In the genomic region with DNA sequence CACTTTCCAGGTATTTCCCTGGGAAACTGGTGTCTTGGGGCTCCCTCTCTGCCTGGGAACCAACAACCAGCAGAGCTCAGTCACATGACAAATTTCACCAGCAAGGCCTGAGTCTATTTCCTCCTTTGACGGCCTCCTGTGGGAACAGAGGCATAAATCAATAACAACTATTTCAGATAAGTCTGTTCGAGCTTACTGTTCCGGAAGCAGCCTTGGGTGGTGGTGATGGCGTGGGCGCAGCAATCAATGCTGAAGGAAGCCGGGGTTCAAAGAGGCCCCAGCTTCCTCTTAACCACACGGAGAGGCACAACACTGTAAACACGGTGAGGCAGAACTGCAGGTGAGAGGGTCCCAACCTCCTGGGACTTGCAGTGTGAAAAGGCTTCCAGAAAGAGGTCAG, we compare ENCODE assay signal across 11 mouse cellular contexts. TPM values are rescaled to one million over a fixed set of nuclear protein-coding genes. Genes with fewer than 3 reads are reported as not detected.
DNase-seq lines count a peak whose midpoint lies in the region; ATAC-seq and TF ChIP-seq lines count a peak whose summit lies in the region.
"Had no signal": no experiment of that assay in that cellular context is flagged by ENCODE, and none has a peak within 500 bp of the region (broad histone marks: within the 10 kb centered on the region; RNA-seq: fewer than 3 reads in every experiment).

No protein-coding gene starts in this region.

- peak overlapping the region; percentile 24; the same call in 1 of the 2 replicates for H3K27ac ChIP-seq in liver, postnatal 0 days (ENCODE audit: low read depth)
- no peak overlapping the region for H3K27ac ChIP-seq in liver, embryonic 11.5 days (ENCODE audit: low read depth, low read length)
- peak overlapping the region; percentile 42 for H3K27ac ChIP-seq in small intestine, adult 2 months (ENCODE audit: insufficient read depth, low read depth, low read length)
- no peak overlapping the region for H3K27ac ChIP-seq in layer of hippocampus, adult 2 months
- H3K27ac ChIP-seq: heart, embryonic 10.5 days; macrophage had no signal

- no peak for TF ChIP-seq POLR2A in small intestine, adult 2 months (IDR thresholded peaks at IDR 0.05; ENCODE audit: low read depth, low read length)

- ATAC-seq in liver, postnatal 0 days = peak; percentile 36
- ATAC-seq in liver, embryonic 11.5 days (replicated peaks; ENCODE audit: low FRiP score) = no peak

- H3K4me1 ChIP-seq in liver, postnatal 0 days (ENCODE audit: insufficient read depth) = 0 out of 2 replicates have a peak, but pooled peaks cover 4% of the 10 kb centered on the region
- 0 out of 2 replicates have a peak, but pooled peaks cover 3% of the 10 kb centered on the region for H3K4me1 ChIP-seq in liver, embryonic 11.5 days (replicated peaks; ENCODE audit: control insufficient read depth, insufficient read depth, low read length)
- H3K4me1 ChIP-seq in small intestine, adult 2 months (ENCODE audit: control insufficient read depth, insufficient read depth, insufficient read length, low read length) = peaks cover 4% of the 10 kb centered on the region; the same call in 1 of the 2 replicates

- TF ChIP-seq EP300 in liver, postnatal 0 days (IDR thresholded peaks at IDR 0.05; ENCODE audit: low read depth) = no peak

- H3K36me3 ChIP-seq in liver, postnatal 0 days (replicated peaks; ENCODE audit: insufficient read depth, low read length) = no peaks in the 10 kb centered on the region
- no peaks in the 10 kb centered on the region for H3K36me3 ChIP-seq in liver, embryonic 11.5 days (ENCODE audit: control insufficient read depth, insufficient read depth, low read length)
- no peaks in the 10 kb centered on the region for H3K36me3 ChIP-seq in small intestine, adult 2 months (ENCODE audit: control insufficient read depth, insufficient read depth, low read length)
- H3K36me3 ChIP-seq: heart, embryonic 10.5 days had no signal

- H3K27me3 ChIP-seq in liver, postnatal 0 days (ENCODE audit: insufficient read depth, low read length) = no peaks in the 10 kb centered on the region
- H3K27me3 ChIP-seq in liver, embryonic 11.5 days (replicated peaks; ENCODE audit: control insufficient read depth, insufficient read depth, low read length) = 0 out of 2 replicates have a peak, but pooled peaks cover 3% of the 10 kb centered on the region
- no peaks in the 10 kb centered on the region for H3K27me3 ChIP-seq in small intestine, adult 2 months (ENCODE audit: control insufficient read depth, insufficient read depth, low read length)

- TF ChIP-seq CTCF in liver, postnatal 0 days (IDR thresholded peaks at IDR 0.05; ENCODE audit: low read depth) = no peak
- TF ChIP-seq CTCF in small intestine, adult 2 months (IDR thresholded peaks at IDR 0.05; ENCODE audit: extremely low read depth, insufficient read length, insufficient replicate concordance, low read depth, low read length) = no peak
- TF ChIP-seq CTCF in layer of hippocampus, adult 2 months (conservative IDR thresholded peaks at IDR 0.05) = no peak

- peaks cover 3% of the 10 kb centered on the region; the same call in 1 of the 2 replicates for H3K9me3 ChIP-seq in liver, postnatal 0 days (ENCODE audit: low read length)
- no peaks in the 10 kb centered on the region for H3K9me3 ChIP-seq in liver, embryonic 11.5 days (ENCODE audit: control insufficient read depth, low read length)
- H3K9me3 ChIP-seq: heart, embryonic 10.5 days had no signal

- H3K4me2 ChIP-seq in liver, postnatal 0 days (ENCODE audit: low read depth, low read length) = no peak overlapping the region
- no peak overlapping the region for H3K4me2 ChIP-seq in liver, embryonic 11.5 days

- peak; percentile 37 for DNase-seq in liver, postnatal 0 days
- no peak for DNase-seq in liver, embryonic 11.5 days (ENCODE audit: low spot score)
- DNase-seq in kidney, adult 9 months = peak; percentile 56
- DNase-seq in thymus, postnatal 4 days = peak; percentile 79
- no peak for DNase-seq in layer of hippocampus, adult 2 months (ENCODE audit: low spot score in 2 of 2)
- no peak for DNase-seq in cerebellum, postnatal 25 days
- no peak for DNase-seq in gastrocnemius, adult 8-10 months (ENCODE audit: low spot score in 2 of 2)

- H3K9ac ChIP-seq in liver, postnatal 0 days (replicated peaks) = no peak overlapping the region
- no peak overlapping the region for H3K9ac ChIP-seq in liver, embryonic 11.5 days (ENCODE audit: low read depth, low read length)

- WGBS in liver, postnatal 0 days (ENCODE audit: insufficient replicate concordance) = 5% methylated on average over 8 of the region's 8 CpGs
- WGBS in liver, embryonic 11.5 days = 21% methylated on average over 8 of the region's 8 CpGs
- WGBS in small intestine, adult 2 months = 6% methylated on average over 8 of the region's 8 CpGs

- H3K4me3 ChIP-seq in liver, postnatal 0 days (ENCODE audit: low read depth, low read length) = no peak overlapping the region
- no peak overlapping the region for H3K4me3 ChIP-seq in liver, embryonic 11.5 days (ENCODE audit: low read depth, low read length)
- no peak overlapping the region for H3K4me3 ChIP-seq in small intestine, adult 2 months (ENCODE audit: low read depth, low read length)
- H3K4me3 ChIP-seq in layer of hippocampus, adult 2 months = no peak overlapping the region
- H3K4me3 ChIP-seq: erythroblast, embryonic 14.5 days; heart, embryonic 10.5 days had no signal

RNA-seq across cellular contexts. Expression of a gene that starts 23.0 kb away (rescaled TPM):
- polyA plus RNA-seq in liver, postnatal 0 days (2015; fragmentation: Nextera tagmentation; extraction: Ambion mirVana) = not detected in 2 replicates
- polyA plus RNA-seq in liver, embryonic 11.5 days (2014; fragmentation: Nextera tagmentation; extraction: Ambion mirVana) = not detected in 2 replicates
- polyA plus RNA-seq in small intestine, adult 2 months (2012; rRNA removed) = 0.18 and 0.39 TPM in 2 replicates
- 1 to 10 TPM; 1.5 to 2.1 TPM for total RNA-seq in layer of hippocampus, adult 2 months (2021)
- not detected for total RNA-seq in gastrocnemius, adult 8-10 months (2022)
- polyA plus RNA-seq: erythroblast, embryonic 14.5 days; heart, embryonic 10.5 days; macrophage had no signal

RNA-seq across cellular contexts. Expression of a gene that starts 38.5 kb away (rescaled TPM):
- polyA plus RNA-seq in liver, postnatal 0 days (2015; fragmentation: Nextera tagmentation; extraction: Ambion mirVana) = 0.83 and 0.86 TPM in 2 replicates
- 1.4 and 1.5 TPM in 2 replicates for polyA plus RNA-seq in liver, embryonic 11.5 days (2014; fragmentation: Nextera tagmentation; extraction: Ambion mirVana)
- polyA plus RNA-seq in small intestine, adult 2 months (2012; rRNA removed) = 12.6 and 12.7 TPM in 2 replicates
- total RNA-seq in layer of hippocampus, adult 2 months (2021) = 1 to 10 TPM; 4.8 to 6.3 TPM
- total RNA-seq in gastrocnemius, adult 8-10 months (2022) = 10 to 100 TPM; 14.1 to 17.5 (median 14.9) TPM
- polyA plus RNA-seq: erythroblast, embryonic 14.5 days; macrophage had no signal

RNA-seq across cellular contexts. Expression of a gene that starts 50.8 kb away (rescaled TPM):
- 7.8 and 7.9 TPM in 2 replicates for polyA plus RNA-seq in liver, postnatal 0 days (2015; fragmentation: Nextera tagmentation; extraction: Ambion mirVana)
- 7.5 and 7.9 TPM in 2 replicates for polyA plus RNA-seq in liver, embryonic 11.5 days (2014; fragmentation: Nextera tagmentation; extraction: Ambion mirVana)
- 21.3 and 21.5 TPM in 2 replicates for polyA plus RNA-seq in small intestine, adult 2 months (2012; rRNA removed)
- total RNA-seq in layer of hippocampus, adult 2 months (2021) = 1 to 10 TPM; 7.0 to 9.5 TPM
- total RNA-seq in gastrocnemius, adult 8-10 months (2022) = 10 to 100 TPM in 1 of 4 experiments, 1 to 10 TPM in 3; 7.4 to 13.4 (median 9.2) TPM

Comparison
In these comparisons a context has a peak if more than half of its experiments do, and no peak if none do; other contexts are left out.
1. DNase-seq: peak in liver, postnatal 0 days (single experiment), kidney, adult 9 months (single experiment) and thymus, postnatal 4 days (single experiment); none in liver, embryonic 11.5 days (single experiment), layer of hippocampus, adult 2 months (0 of 2), cerebellum, postnatal 25 days (0 of 2) and gastrocnemius, adult 8-10 months (0 of 2).
2. H3K27ac ChIP-seq: peak in liver, postnatal 0 days (single experiment) and small intestine, adult 2 months (single experiment); none in liver, embryonic 11.5 days (single experiment) and layer of hippocampus, adult 2 months (single experiment).